In genomic region chr17:24891321-24891720, GRCm38 (mm10) we compare ENCODE assay signal across 16 mouse cellular contexts. TPM values are rescaled to one million over a fixed set of nuclear protein-coding genes. Genes with fewer than 3 reads are reported as not detected.
DNase-seq lines count a peak whose midpoint lies in the region; ATAC-seq and TF ChIP-seq lines count a peak whose summit lies in the region.
"Had no signal": no experiment of that assay in that cellular context is flagged by ENCODE, and none has a peak within 500 bp of the region (broad histone marks: within the 10 kb centered on the region; RNA-seq: fewer than 3 reads in every experiment).

No protein-coding gene starts in this region.

- WGBS in kidney, adult 2 months: 74% methylated on average over 13 of the region's 13 CpGs

- no peak for TF ChIP-seq EP300 in CH12.LX (IDR thresholded peaks at IDR 0.05; ENCODE audit: low read length)

- H3K4me2 ChIP-seq in CH12.LX (ENCODE audit: insufficient read depth, low read depth, poor library complexity, severe bottlenecking): no peak overlapping the region
- H3K4me2 ChIP-seq: heart, embryonic 11.5 days; neural tube, embryonic 13.5 days had no signal

- H3K36me3 ChIP-seq in kidney, adult 2 months (ENCODE audit: control insufficient read depth, insufficient read depth, low read length): no peaks in the 10 kb centered on the region; the same call in none of the 2 replicates
- peaks cover 41 to 59% of the 10 kb centered on the region in 2 experiments for H3K36me3 ChIP-seq in CH12.LX (replicated peaks in 1 of 2; ENCODE audit: control insufficient read depth in 1 of 2, insufficient read depth in 1 of 2, low read length in 1 of 2)

- in situ Hi-C loops in CH12.LX (cut with MboI; ENCODE audit: low pct_ligation_motif_present, low pct_unique_long_range_greater_than_20kb, low sequenced_read_pairs): no loop called here

- TF ChIP-seq POLR2A in kidney, adult 2 months (IDR thresholded peaks at IDR 0.05; ENCODE audit: low read depth, low read length): peak; percentile 4
- no peak for TF ChIP-seq POLR2A in CH12.LX (IDR thresholded peaks at IDR 0.05; ENCODE audit: low read depth, low read length)

- no peak for TF ChIP-seq CTCF in kidney, adult 2 months (conservative IDR thresholded peaks at IDR 0.05; ENCODE audit: insufficient read depth, insufficient read length, low read depth, low read length)
- no peak for TF ChIP-seq CTCF in CH12.LX (conservative IDR thresholded peaks at IDR 0.05 in 1 of 2, IDR thresholded peaks at IDR 0.05 in 1 of 2; ENCODE audit: low read depth in 2 of 2, low read length in 2 of 2)

- H3K27ac ChIP-seq in kidney, adult 2 months (ENCODE audit: insufficient read depth, low read depth, low read length): no peak overlapping the region
- H3K27ac ChIP-seq in CH12.LX (ENCODE audit: insufficient read depth, low read depth): no peak overlapping the region
- H3K27ac ChIP-seq: embryonic facial prominence, embryonic 10.5 days; kidney, postnatal 0 days; neural tube, embryonic 13.5 days had no signal

- H3K4me3 ChIP-seq in kidney, adult 2 months (ENCODE audit: insufficient read depth, low read depth, low read length): no peak overlapping the region
- H3K4me3 ChIP-seq in CH12.LX (replicated peaks in 1 of 3; ENCODE audit: low read depth in 2 of 3, low read length in 2 of 3, poor library complexity in 1 of 3): no peak overlapping the region
- H3K4me3 ChIP-seq: embryonic facial prominence, embryonic 10.5 days; neural tube, embryonic 13.5 days had no signal

- dilution Hi-C loops in CH12.LX (cut with MboI; ENCODE audit: extremely low pct_ligation_motif_present, extremely low pct_unique_long_range_greater_than_20kb, low sequenced_read_pairs): no loop called here

- no peaks in the 10 kb centered on the region for H3K9me3 ChIP-seq in CH12.LX (replicated peaks; ENCODE audit: low read length)
- H3K9me3 ChIP-seq: embryonic facial prominence, embryonic 10.5 days; neural tube, embryonic 13.5 days had no signal

- no peaks in the 10 kb centered on the region for H3K27me3 ChIP-seq in kidney, adult 2 months (replicated peaks; ENCODE audit: control insufficient read depth, insufficient read depth, low read length)
- H3K27me3 ChIP-seq in CH12.LX (replicated peaks): no peaks in the 10 kb centered on the region
- H3K27me3 ChIP-seq: neural tube, embryonic 13.5 days had no signal

- no peak for ATAC-seq in erythroblast, adult 5-6 weeks (replicated peaks; ENCODE audit: low FRiP score, poor library complexity, severe bottlenecking)

- peak; percentile 29 for DNase-seq in adrenal gland, adult 2 months
- DNase-seq in adrenal gland, postnatal 4 days (ENCODE audit: low spot score in 2 of 2): no peak
- no peak for DNase-seq in kidney, adult 2 months
- no peak for DNase-seq in kidney, adult 18-20 months
- peak; percentile 46 for DNase-seq in CH12.LX (ENCODE audit: extremely low read depth)
- peak; percentile 88 for DNase-seq in cerebellum, adult 9-11 months
- DNase-seq in lung, adult 18-20 months: no peak
- DNase-seq: gastrocnemius, postnatal 14 days; heart, postnatal 4 days; liver; lung, postnatal 14 days had no signal

- TF ChIP-seq RAD21 in CH12.LX (IDR thresholded peaks at IDR 0.05; ENCODE audit: low read depth, low read length): no peak

- peaks cover 20% of the 10 kb centered on the region for H3K79me2 ChIP-seq in CH12.LX (replicated peaks; ENCODE audit: control insufficient read depth, extremely low read depth, insufficient read depth, poor library complexity, severe bottlenecking)

- no peak overlapping the region for H3K9ac ChIP-seq in CH12.LX (ENCODE audit: insufficient read depth, low read depth)
- H3K9ac ChIP-seq: neural tube, embryonic 13.5 days had no signal

- peaks cover 15% of the 10 kb centered on the region; the same call in 1 of the 2 replicates for H3K4me1 ChIP-seq in kidney, adult 2 months (ENCODE audit: control insufficient read depth, insufficient read depth, low read length)
- peaks cover 9 to 74% of the 10 kb centered on the region in 2 experiments for H3K4me1 ChIP-seq in CH12.LX (ENCODE audit: control insufficient read depth in 1 of 2, insufficient read depth in 2 of 2)

TF ChIP-seq in CH12.LX, 34 proteins besides CTCF, POLR2A, EP300 and RAD21:
- no peak for TF ChIP-seq PAX5 (IDR thresholded peaks at IDR 0.05; ENCODE audit: low read length)
- no peak for TF ChIP-seq SIN3A (IDR thresholded peaks at IDR 0.05; ENCODE audit: low read length)
- no peak for TF ChIP-seq GABPA (IDR thresholded peaks at IDR 0.05; ENCODE audit: insufficient replicate concordance, low read depth, low read length)
- no peak for TF ChIP-seq MEF2A (IDR thresholded peaks at IDR 0.05; ENCODE audit: borderline replicate concordance, low read depth, low read length)
- no peak for TF ChIP-seq USF2 (conservative IDR thresholded peaks at IDR 0.05; ENCODE audit: low read depth, low read length)
- TF ChIP-seq BHLHE40 (IDR thresholded peaks at IDR 0.05; ENCODE audit: low read depth, low read length): no peak
- no peak for TF ChIP-seq ETS1 (conservative IDR thresholded peaks at IDR 0.05; ENCODE audit: low read depth, low read length)

RNA-seq across cellular contexts. Expression of gene Eme2, which starts 3.6 kb away (rescaled TPM):
- total RNA-seq in adrenal gland, adult 2 months (2021): 10 to 100 TPM; 39.9 to 48.0 TPM
- 58.3 and 58.4 TPM in 2 replicates for polyA plus RNA-seq in adrenal gland, adult 2 months (2012; rRNA removed)
- total RNA-seq in adrenal gland, postnatal 4 days (2021): 10 to 100 TPM; 63.5 to 66.9 TPM
- 32.2 and 40.7 TPM in 2 replicates for polyA plus RNA-seq in kidney, adult 2 months (2012; rRNA removed)
- total RNA-seq in CH12.LX (2012; rRNA removed): 19.7 and 33.1 TPM in 2 replicates
- total RNA-seq in CH12.LX (2014; rRNA removed): 12.7 and 13.5 TPM in 2 replicates
- 16.9 and 19.1 TPM in 2 replicates for polyA plus RNA-seq in CH12.LX (2012; ENCODE audit: insufficient read length, low read depth)
- 7.1 and 8.6 TPM in 2 replicates for total RNA-seq in erythroblast, adult 5-6 weeks (2015; ENCODE audit: low replicate concordance)
- total RNA-seq in erythroblast, adult 5-6 weeks (2017; ENCODE audit: low replicate concordance): 10.9 and 12.4 TPM in 2 replicates

RNA-seq across cellular contexts. Expression of gene Mrps34, which starts 3.6 kb away (rescaled TPM):
- 100 to 1,000 TPM; 130 to 150 TPM for total RNA-seq in adrenal gland, adult 2 months (2021)
- 547 and 570 TPM in 2 replicates for polyA plus RNA-seq in adrenal gland, adult 2 months (2012; rRNA removed)
- total RNA-seq in adrenal gland, postnatal 4 days (2021): 100 to 1,000 TPM; 135 to 137 TPM
- 162 and 199 TPM in 2 replicates for polyA plus RNA-seq in kidney, adult 2 months (2012; rRNA removed)
- total RNA-seq in CH12.LX (2012; rRNA removed): 57.2 and 61.7 TPM in 2 replicates
- 50.9 and 56.5 TPM in 2 replicates for total RNA-seq in CH12.LX (2014; rRNA removed)
- polyA plus RNA-seq in CH12.LX (2012; ENCODE audit: insufficient read length, low read depth): 73.5 and 80.5 TPM in 2 replicates
- 4.8 and 7.1 TPM in 2 replicates for total RNA-seq in erythroblast, adult 5-6 weeks (2015; ENCODE audit: low replicate concordance)
- 2.0 and 5.0 TPM in 2 replicates for total RNA-seq in erythroblast, adult 5-6 weeks (2017; ENCODE audit: low replicate concordance)

RNA-seq across cellular contexts. Expression of gene Spsb3, which starts 4.9 kb away (rescaled TPM):
- 10 to 100 TPM; 30.8 to 33.1 TPM for total RNA-seq in adrenal gland, adult 2 months (2021)
- 144 and 179 TPM in 2 replicates for polyA plus RNA-seq in adrenal gland, adult 2 months (2012; rRNA removed)
- 10 to 100 TPM; 35.5 to 37.8 TPM for total RNA-seq in adrenal gland, postnatal 4 days (2021)
- 55.5 and 69.0 TPM in 2 replicates for polyA plus RNA-seq in kidney, adult 2 months (2012; rRNA removed)
- 23.3 and 27.3 TPM in 2 replicates for total RNA-seq in CH12.LX (2012; rRNA removed)
- total RNA-seq in CH12.LX (2014; rRNA removed): 21.1 and 21.3 TPM in 2 replicates
- polyA plus RNA-seq in CH12.LX (2012; ENCODE audit: insufficient read length, low read depth): 13.3 and 14.4 TPM in 2 replicates
- total RNA-seq in erythroblast, adult 5-6 weeks (2015; ENCODE audit: low replicate concordance): 20.4 and 49.3 TPM in 2 replicates
- 28.2 and 35.1 TPM in 2 replicates for total RNA-seq in erythroblast, adult 5-6 weeks (2017; ENCODE audit: low replicate concordance)

RNA-seq across cellular contexts. Expression of gene Nme3, which starts 5.0 kb away (rescaled TPM):
- 10 to 100 TPM; 70.1 to 73.7 TPM for total RNA-seq in adrenal gland, adult 2 months (2021)
- 116 and 124 TPM in 2 replicates for polyA plus RNA-seq in adrenal gland, adult 2 months (2012; rRNA removed)
- 10 to 100 TPM; 73.7 to 76.7 TPM for total RNA-seq in adrenal gland, postnatal 4 days (2021)
- 112 and 115 TPM in 2 replicates for polyA plus RNA-seq in kidney, adult 2 months (2012; rRNA removed)
- total RNA-seq in CH12.LX (2012; rRNA removed) (16.7 and 22.0 TPM in 2 replicates), CH12.LX (2014; rRNA removed) (11.4 and 11.9 TPM in 2 replicates)
- polyA plus RNA-seq in CH12.LX (2012; ENCODE audit: insufficient read length, low read depth): 13.8 and 14.4 TPM in 2 replicates
- total RNA-seq in erythroblast, adult 5-6 weeks (2015; ENCODE audit: low replicate concordance): 15.0 and 18.3 TPM in 2 replicates
- total RNA-seq in erythroblast, adult 5-6 weeks (2017; ENCODE audit: low replicate concordance): 29.1 and 32.2 TPM in 2 replicates

RNA-seq across cellular contexts. Expression of gene Nubp2, which starts 5.2 kb away (rescaled TPM):
- 10 to 100 TPM; 53.1 to 56.6 TPM for total RNA-seq in adrenal gland, adult 2 months (2021)
- 38.5 and 55.9 TPM in 2 replicates for polyA plus RNA-seq in adrenal gland, adult 2 months (2012; rRNA removed)
- total RNA-seq in adrenal gland, postnatal 4 days (2021): 10 to 100 TPM; 51.9 to 55.3 TPM
- polyA plus RNA-seq in kidney, adult 2 months (2012; rRNA removed): 37.2 and 38.4 TPM in 2 replicates
- total RNA-seq in CH12.LX (2012; rRNA removed) (70.9 and 86.9 TPM in 2 replicates), CH12.LX (2014; rRNA removed) (74.3 and 89.1 TPM in 2 replicates)
- 109 and 124 TPM in 2 replicates for polyA plus RNA-seq in CH12.LX (2012; ENCODE audit: insufficient read length, low read depth)
- total RNA-seq in erythroblast, adult 5-6 weeks (2015; ENCODE audit: low replicate concordance): 25.4 and 31.6 TPM in 2 replicates
- total RNA-seq in erythroblast, adult 5-6 weeks (2017; ENCODE audit: low replicate concordance): 10.6 and 11.4 TPM in 2 replicates

Comparison
In these comparisons a context has a peak if more than half of its experiments do, and no peak if none do; other contexts are left out.
1. DNase-seq: peak in adrenal gland, adult 2 months (single experiment), CH12.LX (single experiment) and cerebellum, adult 9-11 months (single experiment); none in adrenal gland, postnatal 4 days (0 of 2), kidney, adult 2 months (single experiment), kidney, adult 18-20 months (single experiment) and lung, adult 18-20 months (0 of 2).
2. RNA of gene Mrps34, which starts 3.6 kb away (total RNA-seq): 130 to 150 TPM in adrenal gland, adult 2 months, 135 to 137 TPM in adrenal gland, postnatal 4 days and 50.9 to 61.7 TPM in CH12.LX; 2.0 to 7.1 TPM in erythroblast, adult 5-6 weeks; every median in the first group is over 4 times any median in the second.